Mouse (Mus musculus) hematopoietic stem cell, adult 5-6 weeks (primary cell): ENCODE results near the gene Ntm. TPM values are rescaled to one million over a fixed set of nuclear protein-coding genes. Genes with fewer than 3 reads are reported as not detected.

Source experiments
- ATAC-seq, 2 experiments: fragments of 125-278 bp in 1 of 2; replicated peaks in 1 of 2; 2 replicates each; pipeline ENCODE4 v1.8.0; 2016 to 2017; ENCODE audit warnings: inconsistent platforms in 2 of 2, mild to moderate bottlenecking in 2 of 2, moderate number of reproducible peaks in 2 of 2, low read depth in 1 of 2, moderate TSS enrichment in 1 of 2; ENCODE audit not compliant: low FRiP score in 2 of 2, poor library complexity in 2 of 2, severe bottlenecking in 2 of 2, insufficient read depth in 1 of 2, low TSS enrichment in 1 of 2
- total RNA-seq: library from RNA; stranded (forward); fragments of 172-1452, 232-1000 nt; gene quantifications from 2 replicates; pipeline ENCODE4 v1.2.3, GENCODE M21; 2017

The Ntm gene
- total RNA-seq, 1 experiment from 2014 or later = not detected

- no peak for ATAC-seq
Measured at GRCm38 (mm10) chr9:28999951-29000351, 963.0 kb downstream of the Ntm start.

- ATAC-seq = no peak
Measured at GRCm38 (mm10) chr9:28977275-28977674, 985.7 kb downstream of the Ntm start.

- no peak for ATAC-seq
Measured at GRCm38 (mm10) chr9:28969455-28969854, 993.5 kb downstream of the Ntm start.
